In genomic region chr3:88137821-88138220, GRCm38 (mm10) we compare ENCODE assay signal across 8 mouse cellular contexts. TPM values are rescaled to one million over a fixed set of nuclear protein-coding genes. Genes with fewer than 3 reads are reported as not detected.
A peak's percentile ranks its signal among the peaks of the same experiment; 100 is the strongest.
DNase-seq lines count a peak whose midpoint lies in the region; ATAC-seq and TF ChIP-seq lines count a peak whose summit lies in the region.

No protein-coding gene starts in this region.

- WGBS in heart, embryonic 10.5 days = 9% methylated on average over 3 of the region's 3 CpGs
- 14% methylated on average over 3 of the region's 3 CpGs for WGBS in forebrain, embryonic 11.5 days
- 7% methylated on average over 3 of the region's 3 CpGs for WGBS in liver, embryonic 12.5 days (ENCODE audit: insufficient replicate concordance)

- H3K27me3 ChIP-seq in heart, embryonic 10.5 days (ENCODE audit: insufficient read depth, poor library complexity, severe bottlenecking) = no peaks in the 10 kb centered on the region
- no peaks in the 10 kb centered on the region for H3K27me3 ChIP-seq in CH12.LX (replicated peaks)
- H3K27me3 ChIP-seq in forebrain, embryonic 11.5 days (ENCODE audit: control insufficient read depth, insufficient read depth, low read length) = peaks cover 21% of the 10 kb centered on the region
- 0 out of 2 replicates have a peak, but pooled peaks cover 2% of the 10 kb centered on the region for H3K27me3 ChIP-seq in liver, embryonic 12.5 days (replicated peaks)
- H3K27me3 ChIP-seq in splenic B cell, adult 2 months (ENCODE audit: control insufficient read depth, insufficient read depth, low read length, poor library complexity, severe bottlenecking) = no peaks in the 10 kb centered on the region

- peaks cover 3% of the 10 kb centered on the region; the same call in 1 of the 2 replicates for H3K79me2 ChIP-seq in CH12.LX (replicated peaks; ENCODE audit: control insufficient read depth, extremely low read depth, insufficient read depth, poor library complexity, severe bottlenecking)

- H3K4me3 ChIP-seq in heart, embryonic 10.5 days = peak overlapping the region; percentile 89
- peak overlapping the region; percentile 38 to 56 (median 53) for H3K4me3 ChIP-seq in CH12.LX (replicated peaks in 1 of 3; ENCODE audit: low read depth in 2 of 3, low read length in 2 of 3, poor library complexity in 1 of 3)
- H3K4me3 ChIP-seq in forebrain, embryonic 11.5 days (ENCODE audit: low read depth, low read length) = peak overlapping the region; percentile 60
- H3K4me3 ChIP-seq in liver, embryonic 12.5 days = peak overlapping the region; percentile 58

- no peaks in the 10 kb centered on the region for H3K36me3 ChIP-seq in heart, embryonic 10.5 days
- peaks cover 0 to 2% of the 10 kb centered on the region in 2 experiments for H3K36me3 ChIP-seq in CH12.LX (replicated peaks in 1 of 2; ENCODE audit: control insufficient read depth in 1 of 2, insufficient read depth in 1 of 2, low read length in 1 of 2)
- no peaks in the 10 kb centered on the region for H3K36me3 ChIP-seq in forebrain, embryonic 11.5 days (ENCODE audit: control insufficient read depth, insufficient read depth, low read length)
- H3K36me3 ChIP-seq in liver, embryonic 12.5 days = no peaks in the 10 kb centered on the region
- H3K36me3 ChIP-seq in splenic B cell, adult 2 months (ENCODE audit: control insufficient read depth, insufficient read depth, low read length, poor library complexity, severe bottlenecking) = no peaks in the 10 kb centered on the region

- no peak for DNase-seq in heart, embryonic 10.5 days (ENCODE audit: low spot score)
- no peak for DNase-seq in heart, adult 9 months (ENCODE audit: low spot score in 2 of 2)
- peak; percentile 65 for DNase-seq in CH12.LX (ENCODE audit: extremely low read depth)
- no peak for DNase-seq in forebrain, embryonic 11.5 days (ENCODE audit: low spot score)
- DNase-seq in splenic B cell, adult 2 months (ENCODE audit: low read depth, low spot score) = peak; percentile 81
- DNase-seq in gastrocnemius, postnatal 10 days = no peak
- no peak for DNase-seq in right cerebral cortex, postnatal 14 days

- TF ChIP-seq CTCF in CH12.LX (conservative IDR thresholded peaks at IDR 0.05 in 1 of 2, IDR thresholded peaks at IDR 0.05 in 1 of 2; ENCODE audit: low read depth in 2 of 2, low read length in 2 of 2) = peak in 1 of 2 experiments; percentile 64; a peak in 2 of 4 replicates

- H3K4me1 ChIP-seq in heart, embryonic 10.5 days = peaks cover 64% of the 10 kb centered on the region
- H3K4me1 ChIP-seq in CH12.LX (ENCODE audit: control insufficient read depth in 1 of 2, insufficient read depth in 2 of 2) = peaks cover 19 to 62% of the 10 kb centered on the region in 2 experiments
- peaks cover 13% of the 10 kb centered on the region for H3K4me1 ChIP-seq in forebrain, embryonic 11.5 days (replicated peaks; ENCODE audit: control insufficient read depth, insufficient read depth, low read length)
- H3K4me1 ChIP-seq in liver, embryonic 12.5 days = peaks cover 56% of the 10 kb centered on the region

- no peaks in the 10 kb centered on the region for H3K9me3 ChIP-seq in heart, embryonic 10.5 days
- H3K9me3 ChIP-seq in CH12.LX (replicated peaks; ENCODE audit: low read length) = no peaks in the 10 kb centered on the region
- H3K9me3 ChIP-seq in forebrain, embryonic 11.5 days (ENCODE audit: control insufficient read depth, low read length) = no peaks in the 10 kb centered on the region
- no peaks in the 10 kb centered on the region for H3K9me3 ChIP-seq in liver, embryonic 12.5 days (replicated peaks)

- TF ChIP-seq POLR2A in CH12.LX (IDR thresholded peaks at IDR 0.05; ENCODE audit: low read depth, low read length) = no peak

- in situ Hi-C loops in CH12.LX (cut with MboI; ENCODE audit: low pct_ligation_motif_present, low pct_unique_long_range_greater_than_20kb, low sequenced_read_pairs) = no loop called here

- TF ChIP-seq RAD21 in CH12.LX (IDR thresholded peaks at IDR 0.05; ENCODE audit: low read depth, low read length) = peak; percentile 47

- dilution Hi-C loops in CH12.LX (cut with MboI; ENCODE audit: extremely low pct_ligation_motif_present, extremely low pct_unique_long_range_greater_than_20kb, low sequenced_read_pairs) = no loop called here

- peak overlapping the region; percentile 59; the same call in 1 of the 2 replicates for H3K4me2 ChIP-seq in CH12.LX (ENCODE audit: insufficient read depth, low read depth, poor library complexity, severe bottlenecking)
- H3K4me2 ChIP-seq in forebrain, embryonic 11.5 days (ENCODE audit: low read depth, low read length, severe bottlenecking) = peak overlapping the region; percentile 94
- peak overlapping the region; percentile 82 for H3K4me2 ChIP-seq in liver, embryonic 12.5 days

- TF ChIP-seq EP300 in CH12.LX (IDR thresholded peaks at IDR 0.05; ENCODE audit: low read length) = no peak

- H3K9ac ChIP-seq in CH12.LX (ENCODE audit: insufficient read depth, low read depth) = peak overlapping the region; percentile 80; the same call in 1 of the 2 replicates
- peak overlapping the region; percentile 69; the same call in 1 of the 2 replicates for H3K9ac ChIP-seq in forebrain, embryonic 11.5 days (ENCODE audit: low read length)
- peak overlapping the region; percentile 68; the same call in 1 of the 2 replicates for H3K9ac ChIP-seq in liver, embryonic 12.5 days

- no peak for ATAC-seq in forebrain, embryonic 11.5 days (replicated peaks; ENCODE audit: low FRiP score)
- ATAC-seq in liver, embryonic 12.5 days = no peak

- peak overlapping the region; percentile 95 for H3K27ac ChIP-seq in heart, embryonic 10.5 days
- peak overlapping the region; percentile 88; the same call in 1 of the 2 replicates for H3K27ac ChIP-seq in CH12.LX (ENCODE audit: insufficient read depth, low read depth)
- H3K27ac ChIP-seq in forebrain, embryonic 11.5 days (ENCODE audit: low read depth, low read length) = peak overlapping the region; percentile 57; the same call in 1 of the 2 replicates
- H3K27ac ChIP-seq in liver, embryonic 12.5 days = 0 out of 2 replicates have a peak overlapping the region, but pooled peaks have one; percentile 57

TF ChIP-seq in CH12.LX, 34 proteins besides CTCF, POLR2A, EP300 and RAD21:
- no peak for TF ChIP-seq SIN3A (IDR thresholded peaks at IDR 0.05; ENCODE audit: low read length)
- peak; percentile 59 for TF ChIP-seq SMC3 (IDR thresholded peaks at IDR 0.05; ENCODE audit: low read depth, low read length)

RNA-seq across cellular contexts. Expression of gene Mef2d, which starts 4.4 kb away (rescaled TPM):
- polyA plus RNA-seq in heart, embryonic 10.5 days (2016; fragmentation: Nextera tagmentation; extraction: Ambion mirVana) = 35.8 and 47.3 TPM in 2 replicates
- total RNA-seq in CH12.LX (2012; rRNA removed) = 10.9 and 11.0 TPM in 2 replicates
- 4.3 and 4.8 TPM in 2 replicates for total RNA-seq in CH12.LX (2014; rRNA removed)
- polyA plus RNA-seq in CH12.LX (2012; ENCODE audit: insufficient read length, low read depth) = 51.2 and 75.8 TPM in 2 replicates
- polyA plus RNA-seq in forebrain, embryonic 11.5 days (2014; fragmentation: Nextera tagmentation; extraction: Ambion mirVana) = 17.3 and 19.7 TPM in 2 replicates
- 12.1 and 13.6 TPM in 2 replicates for polyA plus RNA-seq in liver, embryonic 12.5 days (2016; fragmentation: Nextera tagmentation; extraction: Ambion mirVana)
- 100 to 1,000 TPM; 148 to 163 TPM for total RNA-seq in gastrocnemius, postnatal 10 days (2021)

RNA-seq across cellular contexts. Expression of gene Iqgap3, which starts 56.0 kb away (rescaled TPM):
- polyA plus RNA-seq in heart, embryonic 10.5 days (2016; fragmentation: Nextera tagmentation; extraction: Ambion mirVana) = 22.0 and 27.4 TPM in 2 replicates
- total RNA-seq in CH12.LX (2012; rRNA removed) (15.9 and 21.9 TPM in 2 replicates), CH12.LX (2014; rRNA removed) (12.1 and 13.0 TPM in 2 replicates)
- polyA plus RNA-seq in CH12.LX (2012; ENCODE audit: insufficient read length, low read depth) = 16.1 and 18.3 TPM in 2 replicates
- polyA plus RNA-seq in forebrain, embryonic 11.5 days (2014; fragmentation: Nextera tagmentation; extraction: Ambion mirVana) = 26.8 and 27.0 TPM in 2 replicates
- polyA plus RNA-seq in liver, embryonic 12.5 days (2016; fragmentation: Nextera tagmentation; extraction: Ambion mirVana) = 11.2 and 11.8 TPM in 2 replicates
- 1 to 10 TPM; 5.6 to 8.3 TPM for total RNA-seq in gastrocnemius, postnatal 10 days (2021)

RNA-seq across cellular contexts. Expression of gene Ttc24, which starts 59.7 kb away (rescaled TPM):
- 0.14 TPM in 1 of 2 replicates, not detected in the other for polyA plus RNA-seq in heart, embryonic 10.5 days (2016; fragmentation: Nextera tagmentation; extraction: Ambion mirVana)
- total RNA-seq in CH12.LX (2012; rRNA removed) = not detected in 2 replicates
- total RNA-seq in CH12.LX (2014; rRNA removed) = not detected in 2 replicates
- not detected in 2 replicates for polyA plus RNA-seq in CH12.LX (2012; ENCODE audit: insufficient read length, low read depth)
- polyA plus RNA-seq in forebrain, embryonic 11.5 days (2014; fragmentation: Nextera tagmentation; extraction: Ambion mirVana) = not detected in 2 replicates
- polyA plus RNA-seq in liver, embryonic 12.5 days (2016; fragmentation: Nextera tagmentation; extraction: Ambion mirVana) = not detected in 2 replicates
- total RNA-seq in gastrocnemius, postnatal 10 days (2021) = not detected

Comparison
In these comparisons a context has a peak if more than half of its experiments do, and no peak if none do; other contexts are left out.
1. DNase-seq: peak in CH12.LX (single experiment) and splenic B cell, adult 2 months (single experiment); none in heart, embryonic 10.5 days (single experiment), heart, adult 9 months (0 of 2), forebrain, embryonic 11.5 days (single experiment), gastrocnemius, postnatal 10 days (single experiment) and right cerebral cortex, postnatal 14 days (single experiment).
2. Peak in every context shown above with its lines, with median percentiles within 50 percentile points of each other: H3K27ac ChIP-seq, H3K4me3 ChIP-seq, H3K4me2 ChIP-seq and H3K9ac ChIP-seq.